In the genomic region with DNA sequence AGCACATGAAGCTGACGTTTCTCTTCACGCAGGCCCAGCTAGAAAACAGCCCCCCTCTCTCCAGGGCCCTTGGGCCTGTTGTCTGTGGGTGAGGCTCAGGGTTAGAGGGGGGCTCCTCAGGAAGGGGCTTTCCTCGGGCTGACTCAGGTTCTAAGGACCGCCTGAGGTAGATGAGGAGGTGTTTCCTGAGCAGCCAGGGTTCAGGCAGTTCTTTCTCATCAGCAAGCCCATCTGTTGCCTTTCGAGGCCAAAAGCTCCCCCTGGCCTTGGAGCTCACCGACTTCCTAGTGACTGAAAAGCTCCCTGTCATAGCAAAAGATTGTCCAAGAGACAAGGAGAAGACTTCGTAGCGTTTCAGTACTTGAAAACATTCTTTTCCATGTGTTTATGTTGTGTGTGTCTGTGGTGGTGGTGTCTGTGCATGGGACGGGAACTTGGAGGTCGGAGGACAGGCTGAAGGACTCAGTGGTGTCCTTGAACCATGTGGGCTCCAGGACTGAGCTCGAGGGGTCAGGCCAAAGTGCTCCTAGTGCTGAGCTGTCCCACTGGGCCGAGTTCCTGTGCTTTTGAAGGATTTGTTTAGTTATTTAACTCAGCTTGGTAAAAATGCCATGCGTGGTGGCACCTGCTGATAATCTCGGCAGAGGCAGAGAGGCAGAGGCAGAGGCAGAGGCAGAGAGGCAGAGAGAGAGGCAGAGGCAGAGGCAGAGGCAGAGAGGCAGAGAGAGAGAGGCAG, we compare ENCODE assay signal across 22 mouse cellular contexts. TPM values are rescaled to one million over a fixed set of nuclear protein-coding genes. Genes with fewer than 3 reads are reported as not detected.
DNase-seq lines count a peak whose midpoint lies in the region; ATAC-seq and TF ChIP-seq lines count a peak whose summit lies in the region.
"Had no signal": no experiment of that assay in that cellular context is flagged by ENCODE, and none has a peak within 500 bp of the region (broad histone marks: within the 10 kb centered on the region; RNA-seq: fewer than 3 reads in every experiment).

No protein-coding gene starts in this region.

- no peak for TF ChIP-seq CTCF in left cerebral cortex, adult 2 months (IDR thresholded peaks at IDR 0.05)

- ATAC-seq in inflammation-experienced regulatory T-cells, adult 6 months = peak; percentile 14
- no peak for ATAC-seq in erythroid progenitor cell, adult 5-6 weeks (replicated peaks; ENCODE audit: low FRiP score, poor library complexity, severe bottlenecking)
- ATAC-seq: forebrain, postnatal 0 days; intestine, embryonic 15.5 days had no signal

- H3K4me3 ChIP-seq in left cerebral cortex, adult 2 months = no peak overlapping the region
- H3K4me3 ChIP-seq: forebrain, embryonic 10.5 days; heart, embryonic 13.5 days; hindbrain, embryonic 13.5 days; intestine, embryonic 15.5 days; kidney, embryonic 15.5 days; limb, embryonic 15.5 days had no signal

- DNase-seq in left cerebral cortex, adult 2 months (ENCODE audit: extremely low spot score in 1 of 2, low spot score in 2 of 2) = no peak
- no peak for DNase-seq in left cerebral cortex, postnatal 4 days
- peak; percentile 90 for DNase-seq in brain, adult 2 months (ENCODE audit: low read depth, low spot score)
- peak; percentile 79 for DNase-seq in cerebellum, adult 9-10 months
- DNase-seq in layer of hippocampus, postnatal 14 days (ENCODE audit: low spot score in 2 of 2) = no peak
- DNase-seq: adrenal gland, adult 8-10 months; B cell, adult 2 months; forebrain, postnatal 0 days; kidney, postnatal 4 days; lung, postnatal 14 days; right cerebral cortex, postnatal 25 days; thymus, adult 2 months had no signal

- peak overlapping the region; percentile 32; the same call in 1 of the 2 replicates for H3K27ac ChIP-seq in left cerebral cortex, adult 2 months
- H3K27ac ChIP-seq: forebrain, embryonic 10.5 days; heart, embryonic 13.5 days; hindbrain, embryonic 13.5 days; intestine, embryonic 15.5 days; kidney, embryonic 15.5 days; limb, embryonic 15.5 days had no signal

- intact Hi-C loops in left cerebral cortex, adult 2 months (cut with DNase I) = no loop called here
- intact Hi-C loops in left cerebral cortex, postnatal 4 days (cut with DNase I) = no loop called here

RNA-seq across cellular contexts. Expression of gene Rab15, which starts 45.9 kb away (rescaled TPM):
- total RNA-seq in left cerebral cortex, adult 2 months (2021) = 100 to 1,000 TPM; 271 to 278 TPM
- 100 to 1,000 TPM; 102 to 111 TPM for total RNA-seq in left cerebral cortex, postnatal 4 days (2021)
- polyA plus RNA-seq in inflammation-experienced regulatory T-cells, adult 6 months (2017; shearing (Covaris generic)) = not detected
- total RNA-seq in erythroid progenitor cell, adult 5-6 weeks (2015; ENCODE audit: low replicate concordance) = 0.36 TPM in 1 of 2 replicates, not detected in the other
- total RNA-seq in erythroid progenitor cell, adult 5-6 weeks (2017; ENCODE audit: low replicate concordance) = not detected in 2 replicates
- total RNA-seq in layer of hippocampus, postnatal 14 days (2021) = 100 to 1,000 TPM; 172 to 176 TPM
- total RNA-seq: megakaryocyte-erythroid progenitor cell, adult 5-6 weeks; neutrophil, adult 5-6 weeks had no signal

Comparison
In these comparisons a context has a peak if more than half of its experiments do, and no peak if none do; other contexts are left out.
1. DNase-seq: peak in brain, adult 2 months (single experiment) and cerebellum, adult 9-10 months (single experiment); none in left cerebral cortex, adult 2 months (0 of 2), left cerebral cortex, postnatal 4 days (single experiment) and layer of hippocampus, postnatal 14 days (0 of 2).
2. RNA of gene Rab15, which starts 45.9 kb away (total RNA-seq): 271 to 278 TPM in left cerebral cortex, adult 2 months, 172 to 176 TPM in layer of hippocampus, postnatal 14 days and 102 to 111 TPM in left cerebral cortex, postnatal 4 days; 0.36 TPM in erythroid progenitor cell, adult 5-6 weeks; every median in the first group is over 10 times any median in the second.